Mouse (Mus musculus) kidney, postnatal 14 days (tissue): ENCODE measurements around the gene D7Ertd443e.

Experiments used
- DNase-seq: peaks from one replicate; pipeline ENCODE4 v3.0.0; 2022; ENCODE audit warnings: mixed read lengths

Gene D7Ertd443e

GRCm38 (mm10) chr7:134226231-134226630, 159.2 kb downstream of the D7Ertd443e start:
- no peak for DNase-seq

DNA sequence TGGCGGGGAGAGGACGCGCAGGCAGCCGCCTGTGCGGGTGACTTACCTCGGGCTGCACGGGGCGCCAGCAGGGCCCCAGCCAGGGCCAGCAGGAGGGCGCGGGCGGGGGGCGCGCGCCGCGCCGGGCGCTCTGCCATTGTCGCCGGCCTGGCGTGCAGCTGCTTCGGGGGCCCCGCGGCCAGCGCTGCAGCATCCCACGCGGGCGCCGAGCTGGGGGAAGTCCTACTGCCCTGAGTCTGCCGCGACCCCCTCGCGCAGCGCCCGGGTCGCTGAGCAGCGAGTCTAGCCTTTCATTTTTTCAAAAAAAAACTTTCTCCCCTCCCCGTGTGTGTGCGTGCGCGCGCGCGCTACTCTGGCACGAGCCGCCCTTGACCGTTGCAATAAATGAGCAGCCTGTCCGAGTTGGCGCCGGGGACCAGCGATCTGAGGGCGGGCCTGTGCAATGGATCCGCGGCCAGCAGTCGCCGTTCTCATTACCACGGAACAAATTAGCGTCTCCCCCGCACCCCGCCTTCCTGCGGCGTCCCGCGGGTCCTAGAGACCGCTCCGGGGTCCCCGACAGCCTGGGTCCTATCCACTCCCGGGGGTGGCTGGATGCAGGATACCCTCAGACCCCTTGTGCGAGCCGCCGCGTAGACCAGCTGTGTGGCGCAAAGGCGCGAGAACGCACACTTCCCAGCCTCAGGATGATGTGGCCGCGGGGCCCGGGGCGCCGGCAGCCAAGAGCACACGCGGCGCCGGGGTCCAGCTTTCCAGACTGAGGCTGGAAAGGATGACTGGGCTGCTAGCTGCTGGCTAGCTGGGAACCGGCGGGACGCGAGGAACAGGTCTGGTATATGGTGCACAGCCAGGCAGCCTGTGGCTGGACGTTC, 160.5 kb downstream of the D7Ertd443e start:
- peak; percentile 84 for DNase-seq

- peak; percentile 9 for DNase-seq
Observed at GRCm38 (mm10) chr7:134224421-134224740, 161.1 kb downstream of the D7Ertd443e start.

DNA sequence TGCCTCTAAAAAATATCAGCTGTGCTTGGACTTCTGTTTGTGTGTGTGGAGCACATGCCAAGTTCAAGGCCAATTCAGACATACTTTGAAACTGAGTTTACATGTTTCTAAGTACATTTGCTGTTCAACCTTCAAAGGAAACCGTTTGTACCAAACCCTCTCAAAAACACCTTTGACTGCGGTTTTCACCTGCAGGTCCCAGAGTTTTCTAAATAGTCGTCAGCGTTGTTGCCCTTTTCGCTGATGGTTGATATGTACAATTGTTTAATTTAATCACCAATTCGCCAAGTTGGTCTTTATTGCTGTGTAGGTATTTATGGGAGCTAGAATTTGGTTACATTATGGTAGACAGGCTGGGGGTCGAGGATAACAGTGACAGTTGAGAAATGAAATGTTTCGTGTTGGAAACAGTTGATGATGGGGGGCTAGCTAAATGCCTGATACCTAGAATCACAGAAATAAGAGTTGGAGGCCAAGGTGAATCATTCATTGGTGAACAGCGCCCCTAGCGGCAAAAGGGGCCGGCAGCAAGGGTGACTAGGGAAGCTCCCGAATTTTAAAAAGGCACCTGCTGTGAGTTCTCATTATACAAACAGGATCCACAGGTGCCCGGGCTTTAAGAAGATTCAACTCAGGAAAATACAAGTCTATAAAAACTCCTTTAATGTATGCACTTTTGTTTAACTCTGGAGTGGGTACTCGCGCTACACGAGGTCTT, 161.9 kb downstream of the D7Ertd443e start:
- DNase-seq: peak; percentile 82
